Mouse (Mus musculus) NIH3T3 (cell line): ENCODE measurements around the gene Lhx6.
A peak's percentile ranks its signal among the peaks of the same experiment; 100 is the strongest.

Source experiments
- DNase-seq: peaks from one replicate; pipeline ENCODE4 v3.0.0-alpha.2; 2012; ENCODE audit warnings: low read depth

The Lhx6 gene

DNA sequence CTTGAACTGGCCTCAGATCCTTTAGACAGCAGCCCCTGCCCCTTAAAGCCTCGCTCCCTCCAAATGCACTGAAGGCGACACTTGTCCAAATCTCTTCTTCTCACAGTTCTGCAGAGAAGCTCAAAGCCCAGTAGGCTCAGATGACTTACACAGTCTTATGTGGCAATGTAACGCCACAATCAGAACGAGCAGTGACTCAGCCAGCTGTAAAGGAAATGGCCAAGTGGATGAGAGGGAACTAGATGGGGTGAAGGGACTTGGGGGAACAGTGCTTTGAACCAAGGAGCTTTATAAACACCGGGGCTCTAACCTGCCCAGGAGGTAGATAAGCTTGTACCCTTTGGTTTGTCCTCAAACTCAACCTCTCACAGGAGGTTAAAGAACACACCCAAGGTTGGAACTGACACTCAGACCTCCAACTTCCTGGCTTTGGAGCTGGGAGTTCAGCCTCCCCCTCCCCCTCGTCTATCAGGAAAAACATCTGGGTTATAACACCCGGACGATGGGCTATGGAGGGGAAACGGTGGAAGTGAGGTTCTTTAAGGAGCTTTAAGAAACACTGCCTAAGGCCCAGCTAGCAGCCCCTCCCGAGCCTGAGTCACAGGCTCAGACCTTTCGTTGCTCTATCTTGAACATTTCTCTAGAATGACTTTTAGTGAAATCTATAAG is 69.7 kb downstream of the Lhx6 start:
- peak; percentile 11 for DNase-seq

DNA sequence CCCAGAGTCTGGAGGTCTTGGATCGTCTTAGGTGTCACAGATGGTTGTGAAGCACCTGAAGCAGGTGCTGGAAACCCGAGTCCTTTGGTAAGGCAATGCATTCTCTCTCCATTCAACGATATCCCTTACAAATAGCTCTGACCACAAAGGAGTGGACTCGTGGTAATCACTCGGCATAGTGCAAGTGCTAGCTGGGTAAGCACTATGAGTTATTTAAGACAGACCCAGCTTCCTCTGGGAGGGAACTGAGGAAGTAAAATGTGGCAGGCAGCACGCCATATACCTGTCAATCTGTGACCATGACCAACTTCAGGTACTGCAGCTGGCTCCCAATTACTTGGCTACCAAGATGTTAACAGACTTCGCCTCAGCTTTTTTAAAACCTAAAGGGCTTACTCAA is 70.3 kb downstream of the Lhx6 start:
- DNase-seq = no peak

DNA sequence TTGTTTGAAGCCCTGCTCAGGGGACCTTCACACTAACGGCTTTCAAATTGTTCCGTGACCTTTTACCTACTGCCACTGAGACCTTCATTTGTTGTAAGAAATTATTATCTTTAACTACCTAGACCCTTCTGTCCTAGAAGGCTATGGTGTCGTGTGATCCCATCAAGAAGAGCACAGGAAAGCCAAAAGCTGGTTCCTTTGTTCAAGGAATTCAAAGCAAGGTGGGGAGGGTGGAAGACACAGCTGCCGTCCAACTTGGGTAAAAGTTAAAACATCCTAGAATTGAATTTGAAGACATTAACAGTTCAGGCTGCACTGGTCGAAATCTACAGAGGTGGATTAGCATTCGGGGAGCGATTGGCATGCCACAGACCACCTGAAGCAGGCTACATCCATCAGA is 71.2 kb downstream of the Lhx6 start:
- no peak for DNase-seq

DNA sequence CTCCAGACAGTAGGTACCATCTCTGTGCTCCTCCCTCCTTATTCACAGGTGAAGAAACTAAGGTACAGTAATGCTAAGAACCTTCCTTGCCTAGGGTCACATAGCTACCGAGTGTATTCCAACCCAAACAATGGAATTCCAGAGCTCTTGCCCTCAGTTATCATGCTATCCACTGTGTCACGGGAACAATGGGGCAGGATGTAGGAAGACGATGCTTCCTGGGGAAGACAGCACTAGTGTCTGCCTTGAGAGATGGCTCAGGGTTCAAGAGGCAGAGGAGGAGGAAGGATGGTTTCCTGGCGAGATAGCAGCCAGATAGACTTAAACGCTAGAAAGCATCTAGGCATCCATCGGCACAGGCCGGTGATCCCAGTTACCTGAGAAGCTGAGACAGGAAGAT is 72.3 kb downstream of the Lhx6 start:
- DNase-seq = no peak
